Mouse (Mus musculus): ENCODE measurements around the gene 4933430I17Rik. TPM values are rescaled to one million over a fixed set of nuclear protein-coding genes. Genes with fewer than 3 reads are reported as not detected.
"Not testable (repeated sequence)": the region's sequence is repeated elsewhere in the genome, so short reads cannot be mapped to it uniquely, and the experiment has no call there.

The 4933430I17Rik gene
- total and polyA plus RNA-seq, 3 experiments, result 0.30 to 1.8 (median 0.52) TPM

DNA sequence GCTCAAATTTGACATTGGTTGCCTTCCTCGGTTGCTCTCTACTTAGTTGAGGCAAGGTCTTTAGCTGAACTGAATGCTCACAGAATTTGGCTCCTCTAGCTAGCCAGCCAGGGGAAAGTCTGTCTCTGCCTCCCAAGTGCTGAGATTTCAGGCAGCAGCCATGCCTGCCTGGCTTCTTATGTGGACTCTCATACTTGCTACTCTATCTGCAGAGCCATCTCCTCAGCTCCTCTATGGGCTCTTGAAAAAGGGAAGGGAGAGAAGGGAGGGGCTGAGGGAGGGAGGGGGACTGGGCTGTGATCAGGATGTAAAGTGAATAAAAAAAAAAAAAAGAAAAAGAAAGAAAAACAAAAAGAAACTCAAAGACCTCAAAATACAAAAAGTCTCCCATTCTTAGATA is 65.7 kb downstream of the 4933430I17Rik start:
- in situ Hi-C loops (cut with MboI; ENCODE audit: low pct_ligation_motif_present, low pct_unique_long_range_greater_than_20kb, low sequenced_read_pairs), result no loop called here
- dilution Hi-C loops (cut with MboI; ENCODE audit: extremely low pct_ligation_motif_present, extremely low pct_unique_long_range_greater_than_20kb, low sequenced_read_pairs), result no loop called here

DNA sequence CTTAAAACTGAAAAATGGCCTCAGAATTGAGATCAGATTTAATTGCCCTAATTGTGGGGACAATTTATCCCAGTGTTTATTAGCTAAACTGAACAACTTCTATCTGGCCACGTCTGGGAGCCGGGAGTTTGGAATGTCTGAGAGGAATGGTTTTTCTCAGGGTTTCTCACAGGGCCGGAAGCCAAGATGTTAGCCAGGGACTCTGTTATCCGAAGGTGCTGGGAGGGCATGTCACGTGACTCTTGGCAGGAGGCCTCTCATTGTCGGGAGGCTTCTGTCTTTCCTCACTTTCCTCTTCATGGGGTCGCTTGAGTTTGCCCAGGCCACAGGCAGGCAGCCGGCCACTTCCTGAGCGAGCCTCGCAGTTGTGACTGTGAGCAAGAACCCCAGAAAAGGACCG is 66.2 kb downstream of the 4933430I17Rik start:
- in situ Hi-C loops (cut with MboI; ENCODE audit: low pct_ligation_motif_present, low pct_unique_long_range_greater_than_20kb, low sequenced_read_pairs), result no loop called here
- H3K4me3 ChIP-seq (replicated peaks in 1 of 3; ENCODE audit: low read depth in 2 of 3, low read length in 2 of 3, poor library complexity in 1 of 3), result no peak overlapping the region
- H3K27ac ChIP-seq (ENCODE audit: insufficient read depth, low read depth), result no peak overlapping the region
- TF ChIP-seq NELFE (IDR thresholded peaks at IDR 0.05; ENCODE audit: low read depth, low read length) (no peak), CHD1 (IDR thresholded peaks at IDR 0.05; ENCODE audit: low read depth, low read length) (no peak), RCOR1 (conservative IDR thresholded peaks at IDR 0.05; ENCODE audit: low read depth, low read length) (no peak), IRF4 (IDR thresholded peaks at IDR 0.05; ENCODE audit: low read depth, low read length) (no peak), SMC3 (IDR thresholded peaks at IDR 0.05; ENCODE audit: low read depth, low read length) (no peak), MAZ (IDR thresholded peaks at IDR 0.05; ENCODE audit: low read depth, low read length) (no peak), ZKSCAN1 (IDR thresholded peaks at IDR 0.05; ENCODE audit: borderline replicate concordance, low read depth, low read length) (no peak), GABPA (IDR thresholded peaks at IDR 0.05; ENCODE audit: insufficient replicate concordance, low read depth, low read length) (no peak), ELF1 (IDR thresholded peaks at IDR 0.05; ENCODE audit: low read depth, low read length) (no peak), ZNF384 (IDR thresholded peaks at IDR 0.05; ENCODE audit: low read depth, low read length) (no peak), BHLHE40 (IDR thresholded peaks at IDR 0.05; ENCODE audit: low read depth, low read length) (no peak), MXI1 (IDR thresholded peaks at IDR 0.05; ENCODE audit: low read depth, low read length) (no peak), MYC (IDR thresholded peaks at IDR 0.05; ENCODE audit: low read depth, low read length) (no peak)
- H3K4me2 ChIP-seq (ENCODE audit: insufficient read depth, low read depth, poor library complexity, severe bottlenecking), result no peak overlapping the region
- no peak for DNase-seq (ENCODE audit: extremely low read depth)
- no peaks in the 10 kb centered on the region for H3K9me3 ChIP-seq (replicated peaks; ENCODE audit: low read length)
- H3K4me1 ChIP-seq (ENCODE audit: control insufficient read depth in 1 of 2, insufficient read depth in 2 of 2), result no peaks in the 10 kb centered on the region
- peaks cover 4% of the 10 kb centered on the region for H3K27me3 ChIP-seq (replicated peaks)
- H3K36me3 ChIP-seq (replicated peaks in 1 of 2; ENCODE audit: control insufficient read depth in 1 of 2, insufficient read depth in 1 of 2, low read length in 1 of 2), result no peaks in the 10 kb centered on the region
- H3K79me2 ChIP-seq (replicated peaks; ENCODE audit: control insufficient read depth, extremely low read depth, insufficient read depth, poor library complexity, severe bottlenecking), result no peaks in the 10 kb centered on the region
- no peak overlapping the region for H3K9ac ChIP-seq (ENCODE audit: insufficient read depth, low read depth)
- dilution Hi-C loops (cut with MboI; ENCODE audit: extremely low pct_ligation_motif_present, extremely low pct_unique_long_range_greater_than_20kb, low sequenced_read_pairs), result no loop called here

More for the DNA sequence above, 65.7 kb downstream of the 4933430I17Rik start:
- Histone ChIP-seq H3K9ac (ENCODE audit: insufficient read depth, low read depth) (no peak overlapping the region), H3K36me3 (replicated peaks in 1 of 2; ENCODE audit: control insufficient read depth in 1 of 2, insufficient read depth in 1 of 2, low read length in 1 of 2) (no peaks in the 10 kb centered on the region), H3K4me1 (ENCODE audit: control insufficient read depth in 1 of 2, insufficient read depth in 2 of 2) (no peaks in the 10 kb centered on the region), H3K4me2 (ENCODE audit: insufficient read depth, low read depth, poor library complexity, severe bottlenecking) (no peak overlapping the region), H3K79me2 (replicated peaks; ENCODE audit: control insufficient read depth, extremely low read depth, insufficient read depth, poor library complexity, severe bottlenecking) (no peaks in the 10 kb centered on the region), H3K27ac (ENCODE audit: insufficient read depth, low read depth) (no peak overlapping the region), H3K4me3 (replicated peaks in 1 of 3; ENCODE audit: low read depth in 2 of 3, low read length in 2 of 3, poor library complexity in 1 of 3) (no peak overlapping the region), H3K27me3 (replicated peaks) (no peaks in the 10 kb centered on the region), H3K9me3 (replicated peaks; ENCODE audit: low read length) (no peaks in the 10 kb centered on the region)
- TF ChIP-seq USF1 (IDR thresholded peaks at IDR 0.05; ENCODE audit: low read depth, low read length), result no peak
- no peak for TF ChIP-seq CHD1 (IDR thresholded peaks at IDR 0.05; ENCODE audit: low read depth, low read length)
- no peak for TF ChIP-seq JUND (conservative IDR thresholded peaks at IDR 0.05; ENCODE audit: low read depth, low read length)
- TF ChIP-seq MAZ (IDR thresholded peaks at IDR 0.05; ENCODE audit: low read depth, low read length), result no peak
- no peak for TF ChIP-seq NRF1 (IDR thresholded peaks at IDR 0.05; ENCODE audit: low read depth, low read length)
- TF ChIP-seq MYC (IDR thresholded peaks at IDR 0.05; ENCODE audit: low read depth, low read length), result no peak
- no peak for TF ChIP-seq ZKSCAN1 (IDR thresholded peaks at IDR 0.05; ENCODE audit: borderline replicate concordance, low read depth, low read length)
- TF ChIP-seq SMC3 (IDR thresholded peaks at IDR 0.05; ENCODE audit: low read depth, low read length), result no peak
- no peak for TF ChIP-seq USF2 (conservative IDR thresholded peaks at IDR 0.05; ENCODE audit: low read depth, low read length)
- TF ChIP-seq TBP (conservative IDR thresholded peaks at IDR 0.05; ENCODE audit: low read depth, low read length), result no peak
- TF ChIP-seq MEF2A (IDR thresholded peaks at IDR 0.05; ENCODE audit: borderline replicate concordance, low read depth, low read length), result no peak
- TF ChIP-seq BHLHE40 (IDR thresholded peaks at IDR 0.05; ENCODE audit: low read depth, low read length), result no peak
- no peak for TF ChIP-seq IRF4 (IDR thresholded peaks at IDR 0.05; ENCODE audit: low read depth, low read length)
- no peak for TF ChIP-seq RAD21 (IDR thresholded peaks at IDR 0.05; ENCODE audit: low read depth, low read length)
- TF ChIP-seq POLR2AphosphoS2 (IDR thresholded peaks at IDR 0.05; ENCODE audit: low read depth, low read length), result no peak
- TF ChIP-seq SIN3A (IDR thresholded peaks at IDR 0.05; ENCODE audit: low read length), result no peak
- no peak for TF ChIP-seq MAX (IDR thresholded peaks at IDR 0.05; ENCODE audit: low read length)
- TF ChIP-seq ETS1 (conservative IDR thresholded peaks at IDR 0.05; ENCODE audit: low read depth, low read length), result no peak
- no peak for TF ChIP-seq POLR2A (IDR thresholded peaks at IDR 0.05; ENCODE audit: low read depth, low read length)
- no peak for TF ChIP-seq ZNF384 (IDR thresholded peaks at IDR 0.05; ENCODE audit: low read depth, low read length)
- DNase-seq (ENCODE audit: extremely low read depth), result no peak

DNA sequence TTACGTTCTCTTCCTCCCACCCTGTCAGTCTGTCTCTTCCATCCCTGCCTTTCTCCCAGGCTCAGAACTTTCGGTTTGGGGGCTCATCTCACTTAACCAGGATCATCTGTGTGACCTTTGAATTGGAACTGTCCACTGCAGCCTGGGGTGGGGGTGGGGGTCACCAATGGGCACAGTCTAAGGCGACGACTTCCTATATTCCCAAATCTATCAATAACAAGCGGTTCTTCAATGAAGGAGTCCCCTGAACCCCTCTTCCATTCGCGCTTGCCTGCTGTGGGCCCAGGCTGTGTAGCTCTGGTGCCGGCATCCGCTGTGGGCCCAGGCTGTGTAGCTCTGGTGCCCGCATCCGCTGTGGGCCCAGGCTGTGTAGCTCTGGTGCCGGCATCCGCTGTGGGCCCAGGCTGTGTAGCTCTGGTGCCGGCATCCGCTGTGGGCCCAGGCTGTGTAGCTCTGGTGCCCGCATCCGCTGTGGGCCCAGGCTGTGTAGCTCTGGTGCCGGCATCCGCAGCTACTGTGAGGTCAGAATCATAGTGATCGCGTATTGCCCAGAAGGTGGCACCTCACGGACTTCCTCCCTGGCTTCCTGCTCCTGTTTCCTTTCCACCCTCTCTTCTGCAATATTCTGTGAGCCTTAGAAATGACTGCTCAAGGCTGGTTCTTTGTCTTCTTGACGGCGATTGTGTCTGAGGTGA is 68.5 kb downstream of the 4933430I17Rik start:
- H3K9ac ChIP-seq (ENCODE audit: insufficient read depth, low read depth); in situ Hi-C loops (cut with MboI; ENCODE audit: low pct_ligation_motif_present, low pct_unique_long_range_greater_than_20kb, low sequenced_read_pairs); H3K4me3 ChIP-seq (replicated peaks in 1 of 3; ENCODE audit: low read depth in 2 of 3, low read length in 2 of 3, poor library complexity in 1 of 3); H3K9me3 ChIP-seq (replicated peaks; ENCODE audit: low read length); H3K36me3 ChIP-seq (replicated peaks in 1 of 2; ENCODE audit: control insufficient read depth in 1 of 2, insufficient read depth in 1 of 2, low read length in 1 of 2); H3K4me2 ChIP-seq (ENCODE audit: insufficient read depth, low read depth, poor library complexity, severe bottlenecking); H3K4me1 ChIP-seq (ENCODE audit: control insufficient read depth in 1 of 2, insufficient read depth in 2 of 2); DNase-seq (ENCODE audit: extremely low read depth); dilution Hi-C loops (cut with MboI; ENCODE audit: extremely low pct_ligation_motif_present, extremely low pct_unique_long_range_greater_than_20kb, low sequenced_read_pairs); H3K27ac ChIP-seq (ENCODE audit: insufficient read depth, low read depth); H3K79me2 ChIP-seq (replicated peaks; ENCODE audit: control insufficient read depth, extremely low read depth, insufficient read depth, poor library complexity, severe bottlenecking): not testable (repeated sequence)
- peaks cover 12% of the 10 kb centered on the region for H3K27me3 ChIP-seq (replicated peaks)
